Mouse (Mus musculus) kidney, adult 2 months (tissue): Measurements from ENCODE around the gene Fshb.

Source experiments
- CTCF ChIP-seq: fragments of 200-500 bp; conservative IDR thresholded peaks from 2 replicates; pipeline ENCODE4 v1.5.1; 2011; ENCODE audit warnings: low read depth, mild to moderate bottlenecking, control low read depth, low read length, moderate library complexity, mixed read lengths; ENCODE audit not compliant: insufficient read depth, insufficient read length
- POLR2A ChIP-seq: fragments of 200-500 bp; IDR thresholded peaks from one replicate; pipeline ENCODE4 v1.6.1; 2011; ENCODE audit warnings: low read depth, low read length, control low read depth

DNA sequence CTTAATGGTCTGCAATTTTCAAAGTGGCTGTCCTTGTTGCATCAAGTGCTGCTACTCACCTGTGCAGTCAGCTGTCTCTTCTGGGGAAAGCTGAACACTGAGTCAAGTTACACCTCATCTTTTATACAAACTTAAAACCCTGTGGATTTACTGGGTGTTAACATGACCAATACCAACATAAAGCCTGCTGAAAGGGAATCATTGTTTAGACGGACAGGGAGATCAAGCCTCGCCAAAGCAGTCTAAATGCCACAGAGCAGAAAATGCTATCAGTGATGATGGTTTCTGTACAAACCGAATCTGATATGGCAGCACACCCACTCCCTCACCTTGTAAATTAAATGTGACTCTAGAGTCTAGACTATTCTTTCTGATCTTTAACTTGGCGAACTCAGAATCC is at the start of gene Fshb:
- no peak for TF ChIP-seq CTCF
- TF ChIP-seq POLR2A = no peak
